Mouse (Mus musculus) gonadal fat pad, adult 2 months (tissue): Measurements from ENCODE around the gene Trit1. TPM values are rescaled to one million over a fixed set of nuclear protein-coding genes. Genes with fewer than 3 reads are reported as not detected.
"Not testable (repeated sequence)": the region's sequence is repeated elsewhere in the genome, so short reads cannot be mapped to it uniquely, and the experiment has no call there.

Source experiments
- DNase-seq: peaks from one replicate; pipeline ENCODE4 v3.0.0-alpha.2; 2012; ENCODE audit warnings: low read depth
- polyA plus RNA-seq: library from polyadenylated mRNA; depleted of rRNA; stranded (reverse); fragments of >200 nt; gene quantifications from 2 replicates; pipeline ENCODE4 v1.2.3, GENCODE M21; 2012

Gene Trit1
- polyA plus RNA-seq, 1 experiment: 7.3 TPM

DNA sequence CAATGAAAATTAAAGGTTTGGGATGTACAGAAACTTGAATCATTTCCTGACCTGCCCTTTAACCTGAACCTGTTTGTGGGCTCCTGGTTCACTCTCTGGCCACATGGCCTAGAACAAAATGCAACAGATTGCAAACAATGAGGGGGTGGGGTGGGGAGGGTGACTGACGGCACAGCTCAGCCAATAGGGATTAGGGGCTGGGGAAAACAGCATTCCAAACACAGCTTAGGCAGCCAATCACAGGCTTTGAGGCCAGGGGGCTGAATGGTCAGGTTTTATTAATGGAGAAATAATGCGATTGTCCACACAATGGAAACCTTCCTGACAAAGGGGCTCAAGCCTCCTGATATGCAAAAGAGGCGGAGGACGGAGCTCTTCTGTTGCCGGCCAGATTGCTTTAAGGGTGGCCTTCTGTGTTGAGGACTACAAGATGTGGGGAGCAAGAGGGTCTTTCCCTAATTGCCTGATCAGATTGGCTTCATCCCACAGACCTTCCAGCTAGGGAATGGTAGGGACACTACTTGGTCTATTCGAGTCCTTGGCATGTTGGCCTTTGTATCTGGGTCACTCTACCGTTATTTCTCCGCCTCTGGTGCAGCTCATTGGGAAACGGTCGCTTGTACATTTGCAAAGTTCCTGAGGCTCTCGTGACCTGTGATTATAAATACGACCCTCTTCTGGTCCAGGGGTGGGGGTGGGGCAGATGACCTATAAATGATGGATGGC, 17.7 kb upstream of the Trit1 start:
- no peak for DNase-seq

DNA sequence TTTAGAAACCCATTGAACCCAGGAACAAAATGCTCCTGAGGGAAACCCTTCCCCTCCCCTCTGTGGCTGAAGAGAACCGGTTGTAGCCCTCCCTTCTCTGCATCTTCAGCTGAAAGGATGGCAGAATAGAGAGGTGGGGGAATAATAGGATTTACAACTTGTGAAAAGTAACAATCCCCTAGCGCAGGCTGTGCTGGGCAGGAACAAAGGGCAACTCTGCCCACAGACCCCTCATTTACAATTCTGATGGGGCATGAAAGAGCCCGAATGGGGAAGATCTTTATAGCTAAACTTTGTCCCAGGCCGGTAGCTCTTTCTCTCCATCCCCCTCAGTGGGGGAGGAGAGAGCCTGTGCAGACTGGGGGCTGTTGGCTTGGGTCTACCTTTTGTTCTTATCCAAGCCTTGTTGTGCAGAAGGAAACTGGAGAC, 17.1 kb upstream of the Trit1 start:
- no peak for DNase-seq

DNA sequence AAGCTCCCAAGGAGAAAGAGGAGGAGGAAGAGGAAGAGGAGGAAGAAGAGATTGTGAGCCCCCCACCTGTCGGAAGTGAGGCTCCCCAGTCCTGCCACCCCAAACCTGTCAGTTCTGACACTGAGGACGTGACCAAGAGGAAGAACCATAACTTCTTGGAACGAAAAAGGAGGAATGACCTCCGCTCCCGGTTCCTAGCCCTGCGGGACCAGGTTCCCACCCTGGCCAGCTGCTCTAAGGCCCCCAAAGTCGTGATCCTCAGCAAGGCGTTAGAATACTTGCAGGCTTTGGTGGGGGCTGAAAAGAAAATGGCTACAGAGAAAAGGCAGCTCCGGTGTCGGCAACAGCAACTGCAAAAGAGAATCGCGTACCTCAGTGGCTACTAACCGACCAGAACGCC, 16.3 kb upstream of the Trit1 start:
- DNase-seq: no peak

GRCm38 (mm10) chr4:123000617-123001342, 15.6 kb upstream of the Trit1 start:
- DNase-seq: no peak

GRCm38 (mm10) chr4:123005054-123005966, 11.1 kb upstream of the Trit1 start:
- DNase-seq: no peak

DNA sequence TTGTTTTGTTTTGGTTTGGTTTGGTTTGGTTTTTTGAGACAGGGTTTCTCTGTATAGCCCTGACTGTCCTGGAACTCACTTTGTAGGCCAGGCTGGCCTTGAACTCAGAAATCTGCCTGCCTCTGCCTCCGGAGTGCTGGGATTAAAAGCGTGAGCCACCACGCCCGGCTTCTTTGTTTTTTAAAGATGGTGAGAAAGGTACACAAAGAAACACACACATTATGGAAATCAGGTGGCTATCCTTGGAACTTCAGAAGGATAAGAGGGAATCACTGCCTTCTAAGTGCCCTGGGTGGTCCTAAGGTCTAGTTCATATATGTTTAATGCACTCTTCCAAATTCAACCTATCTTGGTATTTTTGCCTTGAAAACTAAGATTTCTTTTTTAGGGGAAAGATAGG, 3.9 kb upstream of the Trit1 start:
- DNase-seq: not testable (repeated sequence)

DNA sequence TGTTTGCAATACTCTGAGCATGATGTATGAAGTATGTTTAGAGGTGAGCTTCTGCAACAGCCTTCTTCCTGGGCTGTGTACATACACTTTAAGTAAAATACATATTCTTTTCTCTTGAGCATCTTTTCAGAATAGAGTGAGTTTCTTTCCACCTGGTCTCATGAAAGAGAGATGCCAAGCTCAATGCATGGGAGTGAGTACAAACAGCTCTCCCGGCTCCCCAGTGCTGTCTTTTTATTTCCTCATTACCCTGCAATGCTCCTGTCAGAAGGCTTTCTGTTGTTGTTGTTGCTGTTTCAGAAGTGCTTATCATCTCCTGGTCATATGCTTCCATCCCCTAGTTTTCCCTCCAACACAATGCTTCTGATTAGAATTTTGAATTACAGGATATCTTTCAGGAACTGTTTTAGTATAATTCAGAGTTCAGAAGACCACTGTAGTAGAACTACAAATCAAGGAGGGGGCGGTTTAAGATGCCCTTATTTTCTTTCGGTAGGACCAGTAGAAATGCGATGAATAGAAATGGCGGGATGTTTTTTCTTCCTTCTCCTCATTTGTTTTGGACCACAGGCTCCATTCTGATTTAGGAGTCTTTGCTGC, 3.0 kb upstream of the Trit1 start:
- DNase-seq: no peak

- no peak for DNase-seq
Measured at GRCm38 (mm10) chr4:123013949-123014406, 2.4 kb upstream of the Trit1 start.

DNA sequence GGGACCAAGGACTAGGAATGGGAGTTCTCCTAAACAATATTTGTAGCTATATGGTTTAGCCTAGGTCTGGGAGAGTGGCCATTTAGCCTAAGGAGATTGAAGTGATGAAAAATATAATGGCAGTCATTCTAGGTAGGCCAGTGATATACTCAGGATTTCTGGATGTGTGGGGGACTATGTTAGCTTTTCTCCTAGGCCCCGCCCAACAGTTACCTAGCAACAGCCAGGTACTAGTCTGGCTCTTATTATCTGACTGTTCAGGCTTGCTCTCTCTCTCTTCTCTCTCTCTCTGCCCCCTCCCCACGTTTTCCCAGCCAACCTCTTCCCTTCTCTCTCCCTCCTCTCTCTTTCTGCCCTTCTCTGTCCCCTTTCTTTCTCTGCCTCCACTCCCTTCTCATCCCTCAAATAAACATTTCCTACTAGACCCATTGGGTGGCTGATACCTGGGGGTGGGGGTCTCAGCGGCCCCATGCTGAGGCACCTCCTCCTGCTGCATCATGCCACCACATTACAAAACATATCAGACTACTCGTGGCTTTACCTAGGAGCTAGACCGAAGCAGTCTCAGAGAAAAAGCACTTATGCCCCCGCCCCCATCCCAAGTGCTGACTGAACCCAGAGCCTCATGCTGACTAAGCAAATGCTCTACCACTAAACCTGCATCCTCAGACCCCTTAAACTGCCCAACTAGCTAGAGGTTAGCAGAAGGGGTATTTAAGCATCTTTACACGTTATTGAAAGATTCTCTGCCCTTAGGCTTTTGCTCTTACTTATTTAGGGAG, 1.7 kb upstream of the Trit1 start:
- no peak for DNase-seq

DNA sequence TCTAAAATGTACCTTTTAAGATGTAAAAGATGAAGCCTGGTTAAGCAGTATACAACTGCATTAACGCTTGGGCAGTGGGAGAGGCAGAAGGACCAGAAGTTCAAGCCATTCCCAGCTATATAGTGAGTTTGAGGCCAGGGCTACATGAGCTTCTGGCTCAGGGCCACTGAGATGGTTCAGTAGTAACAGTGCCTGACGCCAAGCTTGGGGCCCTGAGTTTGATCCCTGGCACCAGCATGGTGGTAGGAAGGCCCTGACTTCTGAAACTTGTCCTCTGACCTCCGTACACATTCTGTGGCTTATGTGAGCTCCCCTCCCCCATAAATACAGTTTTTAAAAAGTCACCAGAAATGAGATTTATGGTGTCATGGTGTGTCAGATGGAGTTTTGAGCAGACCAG, 5.2 kb downstream of the Trit1 start:
- DNase-seq: no peak

DNA sequence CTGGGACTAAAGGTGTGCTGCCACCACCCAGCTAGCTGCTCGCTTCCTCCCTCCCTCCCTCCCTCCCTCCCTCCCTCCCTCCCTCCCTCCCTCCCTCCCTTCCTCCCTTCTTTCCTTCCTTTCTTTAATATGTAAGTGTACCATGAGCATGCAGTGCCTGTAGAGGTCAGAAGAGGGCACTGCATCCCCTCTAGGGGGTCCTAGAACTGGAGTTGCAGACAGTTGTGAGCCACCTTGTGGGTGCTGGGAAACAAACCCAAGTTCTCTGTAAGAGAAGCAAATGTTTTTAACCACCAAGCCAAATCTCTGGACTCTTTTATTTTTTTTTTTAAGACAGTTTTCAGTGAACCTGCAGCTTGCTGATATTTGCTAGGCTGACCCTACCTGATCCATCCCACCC, 6.5 kb downstream of the Trit1 start:
- DNase-seq: no peak

GRCm38 (mm10) chr4:123025418-123025817, 9.0 kb downstream of the Trit1 start:
- DNase-seq: no peak

GRCm38 (mm10) chr4:123026161-123026560, 9.8 kb downstream of the Trit1 start:
- DNase-seq: no peak

DNA sequence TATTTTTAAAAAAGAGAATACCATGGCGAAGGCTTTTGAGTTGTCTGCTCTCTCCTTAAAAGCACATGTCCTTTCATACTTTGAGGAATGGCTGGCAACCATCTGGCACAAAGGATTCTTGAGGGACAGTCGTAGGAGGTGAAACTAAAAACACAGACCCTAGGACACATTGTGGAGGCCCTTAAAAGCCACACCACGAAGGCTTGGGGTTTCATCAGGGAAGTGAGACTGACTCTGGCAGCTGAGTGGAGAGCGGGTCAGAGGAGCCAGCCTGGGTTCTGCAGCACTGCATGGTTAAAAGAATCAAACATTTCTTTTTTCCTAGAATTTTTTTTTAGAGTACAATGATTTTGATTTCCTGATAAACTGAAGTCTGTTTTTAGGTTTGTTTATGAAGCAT, 10.2 kb downstream of the Trit1 start:
- no peak for DNase-seq

DNA sequence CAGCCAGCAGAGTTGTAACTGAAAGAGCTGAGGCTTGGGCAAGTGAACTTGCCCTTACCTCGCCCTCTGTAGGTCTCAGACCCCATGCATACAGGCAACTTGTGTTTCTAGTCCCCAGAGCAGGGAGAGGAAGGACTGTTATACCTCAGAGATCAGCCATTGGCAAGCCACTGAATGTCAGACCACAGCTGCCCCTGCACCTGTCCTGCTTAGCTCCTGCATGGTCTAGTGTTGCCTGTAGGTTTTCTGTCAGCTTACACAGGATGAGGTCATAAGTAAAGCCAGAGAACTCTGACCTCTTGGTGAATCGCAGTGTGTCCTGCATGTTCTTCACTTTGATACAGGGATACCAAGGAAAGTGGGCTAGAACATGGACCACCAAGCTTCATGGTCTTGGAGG, 18.4 kb downstream of the Trit1 start:
- no peak for DNase-seq

GRCm38 (mm10) chr4:123035636-123036035, 19.2 kb downstream of the Trit1 start:
- DNase-seq: no peak

DNA sequence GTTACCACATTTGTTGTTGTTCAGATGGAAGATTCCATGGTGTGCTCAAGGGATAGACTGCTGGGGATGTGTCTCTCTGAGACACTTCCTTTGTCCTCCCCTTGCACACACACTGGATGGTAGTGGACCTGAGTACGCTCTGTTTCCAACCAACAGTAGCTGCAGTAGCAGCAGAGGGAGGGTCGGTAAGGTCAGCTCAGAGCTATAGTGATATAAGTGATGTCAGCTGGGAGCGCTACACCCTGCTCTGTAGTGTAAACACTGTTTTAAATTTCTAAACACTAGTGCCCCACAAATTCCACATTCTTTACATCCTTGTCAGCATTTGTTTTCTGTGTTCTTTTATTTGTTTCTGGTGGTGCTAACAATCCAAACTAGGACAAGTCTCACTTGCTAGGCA, 20.3 kb downstream of the Trit1 start:
- DNase-seq: no peak

- no peak for DNase-seq
Measured at GRCm38 (mm10) chr4:123041131-123041530, 24.7 kb downstream of the Trit1 start.

DNA sequence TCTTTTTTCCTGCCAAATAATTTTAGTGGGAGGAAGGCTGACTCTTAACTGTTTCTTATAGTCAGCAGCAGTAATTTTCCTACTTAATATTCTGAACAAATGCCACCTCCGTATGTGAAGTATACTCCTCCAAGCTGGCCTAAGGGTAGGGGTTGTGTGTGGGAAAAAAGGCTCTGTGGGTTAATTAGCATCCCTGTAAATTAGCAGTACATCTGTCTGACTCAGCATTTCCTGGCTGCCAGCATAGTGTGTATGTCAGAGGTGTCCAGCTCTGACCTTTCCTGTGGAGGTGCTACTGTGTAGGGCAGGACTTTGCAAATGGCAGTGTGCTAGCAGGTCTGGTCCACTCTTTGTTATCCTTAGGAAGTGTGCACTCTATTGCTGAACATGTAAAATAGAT, 27.5 kb downstream of the Trit1 start:
- no peak for DNase-seq

GRCm38 (mm10) chr4:123044842-123045241, 28.4 kb downstream of the Trit1 start:
- DNase-seq: peak; percentile 89

DNA sequence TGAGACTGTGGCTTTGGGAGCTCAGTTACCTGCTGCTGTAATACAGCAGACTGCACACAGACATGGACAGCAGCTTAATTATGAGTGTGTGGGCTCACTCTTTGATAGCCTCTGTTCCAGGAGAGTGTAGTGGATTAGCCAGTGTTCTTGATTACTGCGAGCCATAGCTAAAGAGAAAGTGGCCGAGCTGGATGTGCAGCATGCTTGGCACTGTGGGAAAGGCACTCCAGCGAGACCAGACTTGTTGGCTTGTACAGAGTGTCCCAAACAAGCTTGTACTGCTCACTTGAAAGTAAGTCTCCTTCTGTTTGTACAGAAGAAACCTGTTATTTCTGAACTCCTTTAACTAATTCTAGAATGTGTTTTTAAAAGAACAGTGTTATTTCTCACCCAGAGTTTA, 29.9 kb downstream of the Trit1 start:
- DNase-seq: peak; percentile 96
